Mouse (Mus musculus): Measurements from ENCODE around the gene Pink1. TPM values are rescaled to one million over a fixed set of nuclear protein-coding genes. Genes with fewer than 3 reads are reported as not detected.

The Pink1 gene
- total and polyA plus RNA-seq, 2 experiments from 2014 or later: 143 to 288 TPM

- H3K36me3 ChIP-seq (ENCODE audit: insufficient read depth, low read length): no peaks in the 10 kb centered on the region
- peak overlapping the region; percentile 94 for H3K9ac ChIP-seq (replicated peaks; ENCODE audit: low read length)
- ATAC-seq (peak; percentile 88), DNase-seq (ENCODE audit: low spot score) (peak; percentile 91)
- no peaks in the 10 kb centered on the region for H3K27me3 ChIP-seq (ENCODE audit: insufficient read depth, low read length)
- H3K4me2 ChIP-seq (ENCODE audit: low read depth, low read length): peak overlapping the region; percentile 65
- no peaks in the 10 kb centered on the region for H3K4me1 ChIP-seq (ENCODE audit: insufficient read depth, low read length)
- H3K27ac ChIP-seq: peak overlapping the region; percentile 99
- under 1% methylated on average over 44 of the region's 45 CpGs for WGBS
- no peaks in the 10 kb centered on the region for H3K9me3 ChIP-seq (ENCODE audit: low read length)
- H3K4me3 ChIP-seq (ENCODE audit: low read length): peak overlapping the region; percentile 70
- TF ChIP-seq CTCF (IDR thresholded peaks at IDR 0.05; ENCODE audit: low read depth): no peak
Observed at GRCm38 (mm10) chr4:138325466-138326076, 536 bp downstream of the Pink1 start.

- Histone ChIP-seq H3K4me2 (ENCODE audit: low read depth, low read length) (no peak overlapping the region), H3K27ac (no peak overlapping the region), H3K27me3 (ENCODE audit: insufficient read depth, low read length) (no peaks in the 10 kb centered on the region), H3K4me1 (ENCODE audit: insufficient read depth, low read length) (no peaks in the 10 kb centered on the region), H3K4me3 (ENCODE audit: low read length) (no peak overlapping the region), H3K36me3 (ENCODE audit: insufficient read depth, low read length) (0 out of 2 replicates have a peak, but pooled peaks cover 3% of the 10 kb centered on the region), H3K9me3 (ENCODE audit: low read length) (no peaks in the 10 kb centered on the region), H3K9ac (replicated peaks; ENCODE audit: low read length) (no peak overlapping the region)
- TF ChIP-seq CTCF (IDR thresholded peaks at IDR 0.05; ENCODE audit: low read depth): no peak
- DNase-seq (ENCODE audit: low spot score) (no peak), ATAC-seq (no peak)
- 94% methylated on average over 3 of the region's 3 CpGs for WGBS
Observed at GRCm38 (mm10) chr4:138324451-138324850, 1.7 kb downstream of the Pink1 start.

- WGBS: 66% methylated on average over 4 of the region's 4 CpGs
- Histone ChIP-seq H3K27ac (no peak overlapping the region), H3K9ac (replicated peaks; ENCODE audit: low read length) (no peak overlapping the region)
Observed at GRCm38 (mm10) chr4:138323753-138324152, 2.4 kb downstream of the Pink1 start.

GRCm38 (mm10) chr4:138322692-138323091, 3.4 kb downstream of the Pink1 start:
- no peak for DNase-seq (ENCODE audit: low spot score)
- ATAC-seq: no peak
- 17% methylated on average over 4 of the region's 4 CpGs for WGBS
- Histone ChIP-seq H3K27me3 (ENCODE audit: insufficient read depth, low read length) (no peaks in the 10 kb centered on the region), H3K4me3 (ENCODE audit: low read length) (no peak overlapping the region), H3K4me1 (ENCODE audit: insufficient read depth, low read length) (no peaks in the 10 kb centered on the region), H3K36me3 (ENCODE audit: insufficient read depth, low read length) (0 out of 2 replicates have a peak, but pooled peaks cover 4% of the 10 kb centered on the region), H3K4me2 (ENCODE audit: low read depth, low read length) (no peak overlapping the region), H3K9me3 (ENCODE audit: low read length) (no peaks in the 10 kb centered on the region), H3K27ac (no peak overlapping the region), H3K9ac (replicated peaks; ENCODE audit: low read length) (no peak overlapping the region)
- TF ChIP-seq CTCF (IDR thresholded peaks at IDR 0.05; ENCODE audit: low read depth): no peak

More at GRCm38 (mm10) chr4:138323753-138324152, 2.4 kb downstream of the Pink1 start:
- Histone ChIP-seq H3K4me3 (ENCODE audit: low read length) (no peak overlapping the region), H3K4me2 (ENCODE audit: low read depth, low read length) (no peak overlapping the region), H3K4me1 (ENCODE audit: insufficient read depth, low read length) (no peaks in the 10 kb centered on the region), H3K27me3 (ENCODE audit: insufficient read depth, low read length) (no peaks in the 10 kb centered on the region), H3K9me3 (ENCODE audit: low read length) (no peaks in the 10 kb centered on the region), H3K36me3 (ENCODE audit: insufficient read depth, low read length) (0 out of 2 replicates have a peak, but pooled peaks cover 3% of the 10 kb centered on the region)
- TF ChIP-seq CTCF (IDR thresholded peaks at IDR 0.05; ENCODE audit: low read depth): no peak
- ATAC-seq (no peak), DNase-seq (ENCODE audit: low spot score) (no peak)

- DNase-seq (ENCODE audit: low spot score) (no peak), ATAC-seq (no peak)
- H3K36me3 ChIP-seq (ENCODE audit: insufficient read depth, low read length): peaks cover 15% of the 10 kb centered on the region; the same call in 1 of the 2 replicates
- H3K27me3 ChIP-seq (ENCODE audit: insufficient read depth, low read length): no peaks in the 10 kb centered on the region
- H3K4me1 ChIP-seq (ENCODE audit: insufficient read depth, low read length): no peaks in the 10 kb centered on the region
- no peak overlapping the region for H3K27ac ChIP-seq
- H3K4me2 ChIP-seq (ENCODE audit: low read depth, low read length): no peak overlapping the region
- H3K4me3 ChIP-seq (ENCODE audit: low read length): no peak overlapping the region
- no peaks in the 10 kb centered on the region for H3K9me3 ChIP-seq (ENCODE audit: low read length)
- H3K9ac ChIP-seq (replicated peaks; ENCODE audit: low read length): no peak overlapping the region
- TF ChIP-seq CTCF (IDR thresholded peaks at IDR 0.05; ENCODE audit: low read depth): no peak
- WGBS: 72% methylated on average over 7 of the region's 7 CpGs
Observed at GRCm38 (mm10) chr4:138321488-138321887, 4.6 kb downstream of the Pink1 start.

- H3K27ac ChIP-seq: no peak overlapping the region
- no peak overlapping the region for H3K4me2 ChIP-seq (ENCODE audit: low read depth, low read length)
- H3K9me3 ChIP-seq (ENCODE audit: low read length): no peaks in the 10 kb centered on the region
- H3K27me3 ChIP-seq (ENCODE audit: insufficient read depth, low read length): no peaks in the 10 kb centered on the region
- DNase-seq (ENCODE audit: low spot score) (no peak), ATAC-seq (no peak)
- WGBS: 82% methylated on average over 11 of the region's 11 CpGs
- no peak for TF ChIP-seq CTCF (IDR thresholded peaks at IDR 0.05; ENCODE audit: low read depth)
- H3K4me3 ChIP-seq (ENCODE audit: low read length): no peak overlapping the region
- H3K36me3 ChIP-seq (ENCODE audit: insufficient read depth, low read length): peaks cover 17% of the 10 kb centered on the region; the same call in 1 of the 2 replicates
- H3K9ac ChIP-seq (replicated peaks; ENCODE audit: low read length): no peak overlapping the region
- H3K4me1 ChIP-seq (ENCODE audit: insufficient read depth, low read length): no peaks in the 10 kb centered on the region
Observed at GRCm38 (mm10) chr4:138320711-138321110, 5.4 kb downstream of the Pink1 start.

- DNase-seq (ENCODE audit: low spot score) (peak; percentile 92), ATAC-seq (peak; percentile 54; the same call in 1 of the 2 replicates)
- peak; percentile 100 for TF ChIP-seq CTCF (IDR thresholded peaks at IDR 0.05; ENCODE audit: low read depth)
- H3K4me3 ChIP-seq (ENCODE audit: low read length): no peak overlapping the region
- H3K4me2 ChIP-seq (ENCODE audit: low read depth, low read length): no peak overlapping the region
- no peaks in the 10 kb centered on the region for H3K27me3 ChIP-seq (ENCODE audit: insufficient read depth, low read length)
- no peak overlapping the region for H3K9ac ChIP-seq (replicated peaks; ENCODE audit: low read length)
- no peak overlapping the region for H3K27ac ChIP-seq
- H3K9me3 ChIP-seq (ENCODE audit: low read length): no peaks in the 10 kb centered on the region
- H3K4me1 ChIP-seq (ENCODE audit: insufficient read depth, low read length): no peaks in the 10 kb centered on the region
- 27% methylated on average over 10 of the region's 10 CpGs for WGBS
- H3K36me3 ChIP-seq (ENCODE audit: insufficient read depth, low read length): peaks cover 23% of the 10 kb centered on the region; the same call in 1 of the 2 replicates
Observed at GRCm38 (mm10) chr4:138319508-138319907, 6.6 kb downstream of the Pink1 start.

Data from hindbrain, postnatal 0 days (tissue).